Mouse (Mus musculus) hindbrain, embryonic 14.5 days (tissue): ENCODE data around the gene Cacna2d3. TPM values are rescaled to one million over a fixed set of nuclear protein-coding genes. Genes with fewer than 3 reads are reported as not detected.
A peak's percentile ranks its signal among the peaks of the same experiment; 100 is the strongest.

ENCODE experiments used
- ATAC-seq: fragments of 200-750 bp; cut with Nextera tagmentation; 2 replicates; pipeline ENCODE4 v1.8.0; 2017; ENCODE audit warnings: moderate number of reproducible peaks, mild to moderate bottlenecking, moderate TSS enrichment, moderate library complexity; ENCODE audit not compliant: low FRiP score
- DNase-seq: peaks from one replicate; pipeline ENCODE4 v3.0.0-alpha.2; 2015; ENCODE audit warnings: low spot score
- H3K27ac ChIP-seq: fragments of 300-500 bp; sonication (generic); 2 replicates; pipeline ENCODE4 v1.5.1; 2014; ENCODE audit warnings: mild to moderate bottlenecking, moderate library complexity
- H3K27me3 ChIP-seq: fragments of 300-500 bp; sonication (generic); 2 replicates; pipeline ENCODE4 v1.6.1; 2014; ENCODE audit warnings: mild to moderate bottlenecking, low read length, mixed read lengths; ENCODE audit not compliant: control insufficient read depth, insufficient read depth
- H3K36me3 ChIP-seq: fragments of 300-500 bp; sonication (generic); replicated peaks from 2 replicates; pipeline ENCODE4 v1.6.1; 2014; ENCODE audit not compliant: control insufficient read depth, insufficient read depth
- H3K4me1 ChIP-seq: fragments of 300-500 bp; sonication (generic); replicated peaks from 2 replicates; pipeline ENCODE4 v1.6.1; 2014; ENCODE audit warnings: antibody characterized with exemption, low read length, mixed read lengths; ENCODE audit not compliant: control insufficient read depth, insufficient read depth
- H3K4me2 ChIP-seq: fragments of 300-500 bp; sonication (generic); replicated peaks from 2 replicates; pipeline ENCODE4 v1.6.1; 2014; ENCODE audit warnings: mild to moderate bottlenecking, moderate library complexity
- H3K4me3 ChIP-seq: fragments of 300-500 bp; sonication (generic); replicated peaks from 2 replicates; pipeline ENCODE4 v1.5.1; 2014; ENCODE audit warnings: mild to moderate bottlenecking, low read length
- H3K9ac ChIP-seq: fragments of 300-500 bp; sonication (generic); 2 replicates; pipeline ENCODE4 v1.6.1; 2014
- H3K9me3 ChIP-seq: fragments of 300-500 bp; sonication (generic); 2 replicates; pipeline ENCODE4 v1.6.1; 2016; ENCODE audit warnings: low read length; ENCODE audit not compliant: control insufficient read depth
- WGBS: fragments of 180-500 bp; shearing (Covaris S2); extraction: QIAGEN DNeasy Blood & Tissue Kit; methylation state at CpG from one replicate; pipeline ENCODE4 v1.1.7; 2014; 5-methylcytosine and 5-hydroxymethylcytosine counted together
- polyA plus RNA-seq: library from polyadenylated mRNA; unstranded; fragments of >200 nt; fragmentation: Nextera tagmentation; extraction: Ambion mirVana; gene quantifications from 2 replicates; pipeline ENCODE4 v1.2.1, GENCODE M21; 2014

The Cacna2d3 gene
- polyA plus RNA-seq, 1 experiment from 2014 or later, result 61.6 TPM

- 87% methylated on average over 5 of the region's 5 CpGs for WGBS
- ATAC-seq, result no peak
- no peaks in the 10 kb centered on the region for H3K27me3 ChIP-seq
These were observed 564.6 kb downstream of the Cacna2d3 start for GRCm38 (mm10) chr14:29157096-29157495.

GRCm38 (mm10) chr14:29144184-29144583, 577.5 kb downstream of the Cacna2d3 start:
- H3K9ac ChIP-seq, result no peak overlapping the region
- H3K4me1 ChIP-seq, result no peaks in the 10 kb centered on the region
- no peaks in the 10 kb centered on the region for H3K9me3 ChIP-seq
- no peak overlapping the region for H3K4me3 ChIP-seq
- ATAC-seq (no peak), DNase-seq (no peak)
- no peak overlapping the region for H3K4me2 ChIP-seq
- no peak overlapping the region for H3K27ac ChIP-seq
- 61% methylated on average over 2 of the region's 2 CpGs for WGBS
- H3K27me3 ChIP-seq, result no peaks in the 10 kb centered on the region
- no peaks in the 10 kb centered on the region for H3K36me3 ChIP-seq

More at GRCm38 (mm10) chr14:29157096-29157495, 564.6 kb downstream of the Cacna2d3 start:
- no peaks in the 10 kb centered on the region for H3K9me3 ChIP-seq
- H3K4me1 ChIP-seq, result no peaks in the 10 kb centered on the region; the same call in 1 of the 2 replicates
- H3K27ac ChIP-seq, result no peak overlapping the region
- no peak overlapping the region for H3K9ac ChIP-seq
- H3K4me2 ChIP-seq, result no peak overlapping the region
- H3K36me3 ChIP-seq, result no peaks in the 10 kb centered on the region
- no peak for DNase-seq
- no peak overlapping the region for H3K4me3 ChIP-seq

GRCm38 (mm10) chr14:29137614-29138013, 584.0 kb downstream of the Cacna2d3 start:
- no peak overlapping the region for H3K9ac ChIP-seq
- H3K9me3 ChIP-seq, result no peaks in the 10 kb centered on the region
- no peaks in the 10 kb centered on the region for H3K36me3 ChIP-seq
- H3K27ac ChIP-seq, result no peak overlapping the region
- DNase-seq, result no peak
- 85% methylated on average over 7 of the region's 7 CpGs for WGBS
- no peaks in the 10 kb centered on the region for H3K4me1 ChIP-seq
- no peaks in the 10 kb centered on the region for H3K27me3 ChIP-seq
- no peak for ATAC-seq
- no peak overlapping the region for H3K4me3 ChIP-seq
- no peak overlapping the region for H3K4me2 ChIP-seq

GRCm38 (mm10) chr14:29137006-29137579, 584.6 kb downstream of the Cacna2d3 start:
- no peaks in the 10 kb centered on the region for H3K9me3 ChIP-seq
- H3K27ac ChIP-seq, result no peak overlapping the region
- ATAC-seq, result no peak
- no peak for DNase-seq
- no peak overlapping the region for H3K4me2 ChIP-seq
- H3K9ac ChIP-seq, result no peak overlapping the region
- no peaks in the 10 kb centered on the region for H3K27me3 ChIP-seq
- no peaks in the 10 kb centered on the region for H3K36me3 ChIP-seq
- 77% methylated on average over 10 of the region's 10 CpGs for WGBS
- H3K4me3 ChIP-seq, result no peak overlapping the region
- H3K4me1 ChIP-seq, result no peaks in the 10 kb centered on the region

- no peak overlapping the region for H3K4me3 ChIP-seq
- no peak overlapping the region for H3K9ac ChIP-seq
- H3K27me3 ChIP-seq, result no peaks in the 10 kb centered on the region
- ATAC-seq, result no peak
- DNase-seq, result no peak
- WGBS, result 80% methylated on average over 5 of the region's 5 CpGs
- no peaks in the 10 kb centered on the region for H3K9me3 ChIP-seq
- H3K4me1 ChIP-seq, result no peaks in the 10 kb centered on the region
- H3K36me3 ChIP-seq, result no peaks in the 10 kb centered on the region
- H3K4me2 ChIP-seq, result no peak overlapping the region
- H3K27ac ChIP-seq, result no peak overlapping the region
These were observed 586.8 kb downstream of the Cacna2d3 start for GRCm38 (mm10) chr14:29134901-29135300.

- no peaks in the 10 kb centered on the region for H3K4me1 ChIP-seq
- no peak for DNase-seq
- ATAC-seq, result no peak
These were observed 591.2 kb downstream of the Cacna2d3 start for GRCm38 (mm10) chr14:29130511-29130910.

GRCm38 (mm10) chr14:29123886-29124285, 597.8 kb downstream of the Cacna2d3 start:
- ATAC-seq (no peak), DNase-seq (no peak)
- H3K4me1 ChIP-seq, result no peaks in the 10 kb centered on the region
- no peak overlapping the region for H3K27ac ChIP-seq
- no peak overlapping the region for H3K4me3 ChIP-seq
- H3K36me3 ChIP-seq, result no peaks in the 10 kb centered on the region
- H3K27me3 ChIP-seq, result no peaks in the 10 kb centered on the region
- no peak overlapping the region for H3K9ac ChIP-seq
- 0 out of 2 replicates have a peak, but pooled peaks cover 7% of the 10 kb centered on the region for H3K9me3 ChIP-seq
- H3K4me2 ChIP-seq, result no peak overlapping the region

More at GRCm38 (mm10) chr14:29130511-29130910, 591.2 kb downstream of the Cacna2d3 start:
- Histone ChIP-seq H3K9ac (no peak overlapping the region), H3K27ac (no peak overlapping the region), H3K27me3 (no peaks in the 10 kb centered on the region), H3K36me3 (no peaks in the 10 kb centered on the region), H3K4me3 (no peak overlapping the region), H3K9me3 (0 out of 2 replicates have a peak, but pooled peaks cover 7% of the 10 kb centered on the region), H3K4me2 (no peak overlapping the region)

- ATAC-seq (no peak), DNase-seq (no peak)
- no peaks in the 10 kb centered on the region for H3K27me3 ChIP-seq
- H3K27ac ChIP-seq, result no peak overlapping the region
- H3K4me1 ChIP-seq, result no peaks in the 10 kb centered on the region
- WGBS, result 99% methylated on average over 3 of the region's 3 CpGs
- H3K36me3 ChIP-seq, result no peaks in the 10 kb centered on the region
- no peak overlapping the region for H3K4me3 ChIP-seq
- no peak overlapping the region for H3K4me2 ChIP-seq
- 0 out of 2 replicates have a peak, but pooled peaks cover 6% of the 10 kb centered on the region for H3K9me3 ChIP-seq
- no peak overlapping the region for H3K9ac ChIP-seq
These were observed 598.9 kb downstream of the Cacna2d3 start for GRCm38 (mm10) chr14:29122749-29123148.

- 31% methylated on average over 9 of the region's 9 CpGs for WGBS
- Histone ChIP-seq H3K36me3 (no peaks in the 10 kb centered on the region), H3K4me1 (0 out of 2 replicates have a peak, but pooled peaks cover 7% of the 10 kb centered on the region), H3K27ac (no peak overlapping the region), H3K4me3 (no peak overlapping the region), H3K9me3 (peaks cover 7% of the 10 kb centered on the region; the same call in 1 of the 2 replicates), H3K27me3 (no peaks in the 10 kb centered on the region; the same call in 1 of the 2 replicates), H3K4me2 (no peak overlapping the region), H3K9ac (no peak overlapping the region)
- no peak for ATAC-seq
- DNase-seq, result peak; percentile 62
These were observed 607.7 kb downstream of the Cacna2d3 start for GRCm38 (mm10) chr14:29113852-29114450.
